Mouse (Mus musculus): ENCODE results near the gene Serpina7. TPM values are rescaled to one million over a fixed set of nuclear protein-coding genes. Genes with fewer than 3 reads are reported as not detected.

Serpina7 gene
- polyA plus RNA-seq (2015; fragmentation: Nextera tagmentation; extraction: Ambion mirVana), result 0.46 and 1.1 TPM in 2 replicates

- H3K4me3 ChIP-seq (ENCODE audit: low read depth, low read length), result no peak within 1 kb of the TSS
- no peak for ATAC-seq
- no peak within 1 kb of the TSS for H3K4me2 ChIP-seq (replicated peaks; ENCODE audit: low read depth)
- H3K4me1 ChIP-seq (replicated peaks; ENCODE audit: control insufficient read depth, insufficient read depth, low read length), result no peaks in the 10 kb centered on the region
- no peaks in the 10 kb centered on the region for H3K27me3 ChIP-seq (replicated peaks; ENCODE audit: control insufficient read depth, insufficient read depth, low read length)
- no peaks in the 10 kb centered on the region for H3K36me3 ChIP-seq (ENCODE audit: control insufficient read depth, insufficient read depth)
- no peak within 1 kb of the TSS for H3K27ac ChIP-seq (ENCODE audit: low read depth, low read length)
- H3K9me3 ChIP-seq (ENCODE audit: control insufficient read depth), result no peaks in the 10 kb centered on the region
- TF ChIP-seq CTCF (IDR thresholded peaks at IDR 0.05; ENCODE audit: low read depth), result no peak
- no peak within 1 kb of the TSS for H3K9ac ChIP-seq (ENCODE audit: low read depth, low read length)
Observed at GRCm38 (mm10) chrX:139085077-139085476, at the start of gene Serpina7. Serpina7 (minus strand) TSS chrX:139085236.

GRCm38 (mm10) chrX:139134031-139134430 lies 49.0 kb upstream of the Serpina7 start:
- Histone ChIP-seq H3K9ac (ENCODE audit: low read depth, low read length) (no peak overlapping the region), H3K4me2 (replicated peaks; ENCODE audit: low read depth) (no peak overlapping the region), H3K4me3 (ENCODE audit: low read depth, low read length) (no peak overlapping the region), H3K27me3 (replicated peaks; ENCODE audit: control insufficient read depth, insufficient read depth, low read length) (no peaks in the 10 kb centered on the region), H3K4me1 (replicated peaks; ENCODE audit: control insufficient read depth, insufficient read depth, low read length) (no peaks in the 10 kb centered on the region), H3K27ac (ENCODE audit: low read depth, low read length) (no peak overlapping the region), H3K36me3 (ENCODE audit: control insufficient read depth, insufficient read depth) (no peaks in the 10 kb centered on the region), H3K9me3 (ENCODE audit: control insufficient read depth) (no peaks in the 10 kb centered on the region)
- 71% methylated on average over 4 of the region's 4 CpGs for WGBS
- no peak for TF ChIP-seq CTCF (IDR thresholded peaks at IDR 0.05; ENCODE audit: low read depth)
- no peak for ATAC-seq

- no peak overlapping the region for H3K4me2 ChIP-seq (replicated peaks; ENCODE audit: low read depth)
- no peak for ATAC-seq
- no peaks in the 10 kb centered on the region for H3K27me3 ChIP-seq (replicated peaks; ENCODE audit: control insufficient read depth, insufficient read depth, low read length)
- no peak overlapping the region for H3K27ac ChIP-seq (ENCODE audit: low read depth, low read length)
- 38% methylated on average over 1 of the region's 1 CpGs for WGBS
- no peak for TF ChIP-seq CTCF (IDR thresholded peaks at IDR 0.05; ENCODE audit: low read depth)
- no peaks in the 10 kb centered on the region for H3K4me1 ChIP-seq (replicated peaks; ENCODE audit: control insufficient read depth, insufficient read depth, low read length)
- H3K9ac ChIP-seq (ENCODE audit: low read depth, low read length), result no peak overlapping the region
- no peak overlapping the region for H3K4me3 ChIP-seq (ENCODE audit: low read depth, low read length)
- H3K36me3 ChIP-seq (ENCODE audit: control insufficient read depth, insufficient read depth), result no peaks in the 10 kb centered on the region
- H3K9me3 ChIP-seq (ENCODE audit: control insufficient read depth), result no peaks in the 10 kb centered on the region
Observed at GRCm38 (mm10) chrX:139097197-139097596, 12.2 kb upstream of the Serpina7 start.

- no peak within 1 kb of the TSS for H3K27ac ChIP-seq (ENCODE audit: low read depth, low read length)
- H3K9me3 ChIP-seq (ENCODE audit: control insufficient read depth), result no peaks in the 10 kb centered on the region
- no peak for ATAC-seq
- no peak for TF ChIP-seq CTCF (IDR thresholded peaks at IDR 0.05; ENCODE audit: low read depth)
- H3K27me3 ChIP-seq (replicated peaks; ENCODE audit: control insufficient read depth, insufficient read depth, low read length), result no peaks in the 10 kb centered on the region
- no peak within 1 kb of the TSS for H3K4me2 ChIP-seq (replicated peaks; ENCODE audit: low read depth)
- H3K4me3 ChIP-seq (ENCODE audit: low read depth, low read length), result no peak within 1 kb of the TSS
- no peaks in the 10 kb centered on the region for H3K4me1 ChIP-seq (replicated peaks; ENCODE audit: control insufficient read depth, insufficient read depth, low read length)
- no peaks in the 10 kb centered on the region for H3K36me3 ChIP-seq (ENCODE audit: control insufficient read depth, insufficient read depth)
- no peak within 1 kb of the TSS for H3K9ac ChIP-seq (ENCODE audit: low read depth, low read length)
- WGBS, result 89% methylated on average over 1 of the region's 1 CpGs
Observed at GRCm38 (mm10) chrX:139085943-139086342, 907 bp upstream of the Serpina7 start, which contains the start of gene 4930513O06Rik. 4930513O06Rik (plus strand) TSS chrX:139086243.

GRCm38 (mm10) chrX:139078493-139078892 lies 6.5 kb downstream of the Serpina7 start:
- 71% methylated on average over 2 of the region's 2 CpGs for WGBS

GRCm38 (mm10) chrX:139064078-139064477 lies 21.0 kb downstream of the Serpina7 start:
- Histone ChIP-seq H3K27ac (ENCODE audit: low read depth, low read length) (no peak overlapping the region), H3K9me3 (ENCODE audit: control insufficient read depth) (no peaks in the 10 kb centered on the region), H3K4me2 (replicated peaks; ENCODE audit: low read depth) (no peak overlapping the region), H3K27me3 (replicated peaks; ENCODE audit: control insufficient read depth, insufficient read depth, low read length) (no peaks in the 10 kb centered on the region), H3K36me3 (ENCODE audit: control insufficient read depth, insufficient read depth) (no peaks in the 10 kb centered on the region), H3K9ac (ENCODE audit: low read depth, low read length) (no peak overlapping the region), H3K4me3 (ENCODE audit: low read depth, low read length) (no peak overlapping the region), H3K4me1 (replicated peaks; ENCODE audit: control insufficient read depth, insufficient read depth, low read length) (no peaks in the 10 kb centered on the region)
- ATAC-seq, result no peak
- whole genome bisulfite sequencing, result 78% methylated on average over 5 of the region's 5 CpGs
- TF ChIP-seq CTCF (IDR thresholded peaks at IDR 0.05; ENCODE audit: low read depth), result no peak

More at GRCm38 (mm10) chrX:139078493-139078892, 6.5 kb downstream of the Serpina7 start:
- TF ChIP-seq CTCF (IDR thresholded peaks at IDR 0.05; ENCODE audit: low read depth), result no peak
- ATAC-seq, result no peak
- Histone ChIP-seq H3K36me3 (ENCODE audit: control insufficient read depth, insufficient read depth) (no peaks in the 10 kb centered on the region), H3K27ac (ENCODE audit: low read depth, low read length) (no peak overlapping the region), H3K9me3 (ENCODE audit: control insufficient read depth) (no peaks in the 10 kb centered on the region), H3K27me3 (replicated peaks; ENCODE audit: control insufficient read depth, insufficient read depth, low read length) (no peaks in the 10 kb centered on the region), H3K4me3 (ENCODE audit: low read depth, low read length) (no peak overlapping the region), H3K4me2 (replicated peaks; ENCODE audit: low read depth) (no peak overlapping the region), H3K4me1 (replicated peaks; ENCODE audit: control insufficient read depth, insufficient read depth, low read length) (no peaks in the 10 kb centered on the region), H3K9ac (ENCODE audit: low read depth, low read length) (no peak overlapping the region)

GRCm38 (mm10) chrX:139053149-139053548 lies 31.9 kb downstream of the Serpina7 start:
- no peak for TF ChIP-seq CTCF (IDR thresholded peaks at IDR 0.05; ENCODE audit: low read depth)
- Histone ChIP-seq H3K27ac (ENCODE audit: low read depth, low read length) (no peak overlapping the region), H3K9ac (ENCODE audit: low read depth, low read length) (no peak overlapping the region), H3K27me3 (replicated peaks; ENCODE audit: control insufficient read depth, insufficient read depth, low read length) (no peaks in the 10 kb centered on the region), H3K9me3 (ENCODE audit: control insufficient read depth) (no peaks in the 10 kb centered on the region), H3K4me2 (replicated peaks; ENCODE audit: low read depth) (no peak overlapping the region), H3K4me1 (replicated peaks; ENCODE audit: control insufficient read depth, insufficient read depth, low read length) (no peaks in the 10 kb centered on the region), H3K36me3 (ENCODE audit: control insufficient read depth, insufficient read depth) (no peaks in the 10 kb centered on the region), H3K4me3 (ENCODE audit: low read depth, low read length) (no peak overlapping the region)
- ATAC-seq, result no peak
- WGBS, result 29% methylated on average over 1 of the region's 1 CpGs
